Mouse (Mus musculus) Muller cell, postnatal 12 days (primary cell): Measurements from ENCODE around the gene H2-K1.
"Not testable (repeated sequence)": the region's sequence is repeated elsewhere in the genome, so short reads cannot be mapped to it uniquely, and the experiment has no call there.

Experiments
- DNase-seq: peaks from one replicate; pipeline ENCODE4 v3.0.0-alpha.2; 2015; ENCODE audit errors: inconsistent ontology term

H2-K1 gene

DNA sequence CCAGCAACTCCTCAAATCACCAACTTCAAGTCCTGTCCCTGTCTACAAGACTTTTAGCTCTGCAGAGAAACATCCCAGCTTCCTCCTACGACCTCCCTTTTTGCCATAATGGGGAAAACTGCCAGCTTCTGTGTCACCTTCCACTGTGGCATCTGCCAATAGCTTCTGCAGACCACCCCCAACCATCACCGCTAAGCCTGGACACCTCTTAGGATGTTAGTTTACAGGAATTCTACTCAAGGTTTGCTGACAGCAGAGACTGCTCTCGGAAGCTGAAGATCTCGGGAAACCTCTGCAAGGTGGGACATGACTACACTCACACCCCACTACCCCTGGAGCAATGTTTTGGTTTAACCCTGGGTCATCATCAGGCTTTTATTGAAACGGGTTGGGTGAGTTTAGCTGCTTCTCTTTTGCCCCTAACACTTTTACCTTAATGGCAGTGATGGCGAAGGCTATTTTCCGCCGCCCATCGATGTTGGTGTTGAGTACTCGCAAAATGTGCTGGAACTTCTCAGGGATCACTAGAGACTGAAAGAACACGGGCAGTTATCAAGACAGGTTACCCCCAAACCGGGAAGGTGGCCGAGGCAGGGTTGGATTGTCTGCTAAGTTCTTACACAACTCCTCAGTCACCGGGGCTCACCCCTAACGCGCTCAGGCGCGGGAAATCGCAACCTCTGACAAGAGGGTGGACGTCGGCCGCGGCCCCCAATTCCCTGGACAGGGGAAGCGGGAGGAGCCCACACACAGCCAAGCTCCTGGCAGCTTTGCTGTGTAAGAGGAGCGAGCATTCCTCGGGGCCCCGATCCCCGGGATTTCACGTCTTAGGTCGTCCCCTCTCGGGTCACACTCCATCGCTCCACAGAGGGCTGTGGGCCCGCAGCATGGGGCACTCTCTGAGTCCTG, 45.2 kb downstream of the H2-K1 start:
- DNase-seq, result no peak

DNA sequence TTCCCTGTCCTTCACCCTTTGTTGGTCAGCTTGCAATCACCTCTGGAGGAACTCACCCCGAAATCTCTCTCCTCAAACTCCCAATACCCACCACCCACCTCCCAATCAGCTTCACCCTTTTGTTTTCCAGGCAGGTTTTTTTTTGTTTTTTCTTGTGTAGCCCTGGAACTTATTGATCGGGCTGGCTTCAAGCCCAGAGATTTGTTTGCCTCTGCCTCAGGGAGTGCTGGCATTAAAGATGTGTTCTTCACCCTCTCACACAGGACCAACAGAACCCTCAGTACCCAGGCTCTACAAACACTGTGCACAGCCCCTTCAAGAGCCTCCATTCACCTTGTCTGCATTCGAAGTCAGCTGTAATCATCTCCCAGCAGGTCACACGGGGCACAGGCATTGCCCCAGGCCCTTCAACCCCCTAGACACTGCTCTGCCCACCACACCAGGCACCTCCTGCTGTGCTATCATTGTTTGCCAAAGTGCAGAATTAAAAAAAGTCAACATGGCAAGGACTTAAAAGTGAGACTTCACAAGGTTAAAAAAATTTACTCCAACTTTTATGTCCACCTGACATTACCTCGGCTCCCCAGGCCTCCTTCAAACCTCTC, 46.1 kb downstream of the H2-K1 start:
- DNase-seq, result no peak

DNA sequence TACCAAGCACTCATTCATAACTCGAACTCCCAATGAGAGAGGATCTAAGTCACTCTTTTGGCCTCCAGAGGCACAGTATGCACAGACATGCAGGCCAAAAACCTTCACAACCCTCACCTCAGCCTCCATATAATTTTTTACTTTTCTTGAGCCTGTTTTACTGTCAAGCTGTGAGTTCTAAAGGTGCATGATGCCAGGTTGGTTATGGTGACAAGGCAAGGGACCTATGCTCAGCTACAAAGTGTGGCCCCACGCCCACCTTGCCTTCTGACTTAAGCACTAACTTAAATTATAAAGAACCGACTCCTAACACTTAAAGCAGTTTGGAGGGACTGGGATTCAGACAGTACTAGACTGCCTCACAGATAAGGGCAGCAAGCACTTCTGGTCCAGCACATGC, 46.8 kb downstream of the H2-K1 start:
- DNase-seq, result no peak

DNA sequence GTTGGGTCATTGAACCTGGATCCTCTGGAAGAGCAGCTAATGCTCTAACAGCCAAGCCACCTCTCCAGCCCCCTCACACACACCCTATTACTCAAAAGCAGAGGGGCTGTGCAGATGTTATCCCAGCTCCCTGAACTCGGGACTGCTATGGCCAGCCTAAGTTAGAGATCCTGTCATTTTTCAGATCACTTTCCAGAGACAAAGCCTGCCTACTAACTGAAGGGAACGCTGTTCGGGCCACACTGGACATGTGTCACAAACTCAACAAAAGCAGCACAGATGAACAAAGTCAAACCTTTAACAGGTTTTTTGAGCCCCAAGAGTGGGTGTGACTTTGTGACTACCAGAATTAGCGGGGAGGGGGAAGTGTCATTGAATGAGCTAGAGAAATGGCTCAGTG, 47.3 kb downstream of the H2-K1 start:
- DNase-seq, result no peak

DNA sequence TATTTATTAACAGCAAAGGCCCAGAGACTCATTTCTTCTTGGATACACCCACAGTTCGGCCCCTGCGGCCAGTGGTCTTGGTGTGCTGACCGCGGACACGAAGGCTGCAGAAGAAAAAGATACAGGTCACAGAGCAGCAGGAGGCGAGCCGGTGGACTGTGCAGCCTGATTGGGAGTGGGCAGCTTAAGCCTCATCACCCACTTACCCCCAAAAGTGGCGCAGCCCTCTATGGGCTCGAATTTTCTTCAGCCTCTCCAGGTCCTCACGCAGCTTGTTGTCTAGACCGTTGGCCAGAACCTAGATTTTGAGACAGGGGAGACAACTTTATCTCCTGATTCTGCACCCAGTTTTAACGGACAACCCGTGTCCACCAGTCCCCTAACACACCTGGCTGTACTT, 48.1 kb downstream of the H2-K1 start:
- DNase-seq, result not testable (repeated sequence)

DNA sequence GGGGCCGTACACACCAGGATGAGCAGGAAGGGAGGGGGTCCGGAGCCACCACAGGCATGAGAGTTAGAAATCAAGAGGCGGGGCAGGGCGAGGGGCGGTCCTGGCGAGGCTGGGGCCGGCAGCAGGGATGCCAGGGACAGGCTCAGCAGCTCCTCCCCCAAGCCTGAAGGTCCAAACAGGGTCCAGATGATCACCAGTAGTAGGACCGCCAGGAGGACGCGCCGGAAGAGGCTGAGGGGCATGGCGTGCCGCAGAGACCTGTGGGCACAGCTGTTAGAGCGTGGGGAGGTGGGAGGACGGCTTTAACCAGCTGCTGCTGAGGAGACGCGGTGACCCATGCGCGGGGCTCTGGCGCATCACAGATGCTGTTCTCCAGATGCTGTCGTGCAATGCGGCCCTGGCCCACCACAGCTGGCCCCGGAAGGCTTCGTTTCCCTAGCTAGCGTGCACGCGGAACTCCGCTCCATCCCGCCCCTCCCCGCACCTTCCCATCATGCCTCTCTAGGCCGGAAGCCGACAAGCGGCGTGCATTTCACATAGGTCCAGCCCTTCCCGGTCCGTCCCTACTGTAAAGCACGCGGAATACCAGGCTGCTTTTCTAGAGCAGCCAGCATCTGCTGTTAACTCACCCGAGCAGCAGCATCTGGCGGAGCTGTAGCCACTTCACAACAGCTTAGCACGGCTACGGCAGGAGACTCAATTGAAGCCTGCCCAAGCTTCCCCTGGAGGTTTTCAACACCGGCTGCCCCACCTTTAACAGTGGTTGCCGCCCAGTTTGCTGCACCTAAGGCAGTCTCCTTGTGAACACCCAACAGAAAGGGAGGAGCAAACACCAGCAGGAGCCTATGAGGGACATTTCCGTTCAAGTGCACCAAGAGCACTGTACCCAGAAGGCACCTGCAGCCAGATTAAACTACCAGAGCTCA, 48.9 kb downstream of the H2-K1 start, which contains the start of gene B3galt4:
TSS of gene B3galt4 (minus strand) at position 468 of the 926 bp plus-strand sequence.
- DNase-seq, result peak; percentile 84

DNA sequence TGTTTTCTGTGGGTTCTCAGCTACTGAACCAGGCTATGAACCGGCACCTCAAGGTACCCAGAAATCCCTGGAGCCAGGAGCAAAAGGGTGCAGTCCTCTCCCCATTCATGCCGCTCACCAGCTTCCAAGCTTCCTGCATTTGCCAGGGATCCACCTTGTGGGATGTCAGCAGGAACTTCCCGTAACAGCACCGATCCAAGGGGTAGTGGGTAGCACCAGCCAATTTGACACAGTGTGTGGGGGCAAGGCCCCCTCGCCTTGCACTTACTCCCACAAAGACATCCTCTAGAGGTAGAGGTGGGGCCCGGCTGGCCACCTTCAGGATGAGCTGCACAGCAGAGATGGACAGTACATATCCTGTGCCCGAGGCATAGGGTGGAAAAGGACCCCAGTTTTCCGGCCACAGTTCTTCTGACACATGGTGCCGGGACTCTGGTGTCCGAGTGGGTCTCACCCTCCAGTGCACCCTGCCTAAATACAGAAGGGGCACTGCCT, 50.0 kb downstream of the H2-K1 start:
- DNase-seq, result no peak

DNA sequence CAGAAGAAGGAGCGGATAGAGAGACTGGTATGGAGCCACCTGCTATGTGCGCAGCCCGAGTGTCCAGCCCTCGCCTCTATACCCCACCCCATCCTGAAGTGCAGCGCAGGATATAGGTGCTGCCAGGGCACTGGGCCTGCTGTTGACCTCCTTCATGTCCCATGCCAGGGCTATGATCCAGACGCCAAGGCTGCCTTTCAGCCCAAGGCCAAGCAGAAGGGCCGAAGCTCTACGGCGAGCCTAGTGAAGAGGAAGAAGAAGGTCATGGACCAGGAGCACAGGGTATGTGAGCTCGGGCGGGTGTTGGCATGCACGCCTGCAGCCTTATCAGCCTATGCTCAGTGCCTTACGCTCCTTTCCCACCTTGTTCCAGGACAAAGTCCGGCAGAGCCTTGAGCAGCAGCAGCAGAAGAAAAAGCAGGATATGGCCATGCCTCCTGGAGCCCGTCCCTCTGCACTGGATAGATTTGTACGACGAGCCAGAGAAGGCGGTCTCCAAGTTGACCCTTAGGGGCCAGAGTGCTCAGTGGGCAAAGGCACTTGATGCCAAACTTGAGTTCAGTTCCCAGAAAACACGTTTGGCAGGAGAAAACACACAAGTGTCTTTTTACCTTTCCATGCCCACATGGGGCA, 51.1 kb downstream of the H2-K1 start:
- no peak for DNase-seq

DNA sequence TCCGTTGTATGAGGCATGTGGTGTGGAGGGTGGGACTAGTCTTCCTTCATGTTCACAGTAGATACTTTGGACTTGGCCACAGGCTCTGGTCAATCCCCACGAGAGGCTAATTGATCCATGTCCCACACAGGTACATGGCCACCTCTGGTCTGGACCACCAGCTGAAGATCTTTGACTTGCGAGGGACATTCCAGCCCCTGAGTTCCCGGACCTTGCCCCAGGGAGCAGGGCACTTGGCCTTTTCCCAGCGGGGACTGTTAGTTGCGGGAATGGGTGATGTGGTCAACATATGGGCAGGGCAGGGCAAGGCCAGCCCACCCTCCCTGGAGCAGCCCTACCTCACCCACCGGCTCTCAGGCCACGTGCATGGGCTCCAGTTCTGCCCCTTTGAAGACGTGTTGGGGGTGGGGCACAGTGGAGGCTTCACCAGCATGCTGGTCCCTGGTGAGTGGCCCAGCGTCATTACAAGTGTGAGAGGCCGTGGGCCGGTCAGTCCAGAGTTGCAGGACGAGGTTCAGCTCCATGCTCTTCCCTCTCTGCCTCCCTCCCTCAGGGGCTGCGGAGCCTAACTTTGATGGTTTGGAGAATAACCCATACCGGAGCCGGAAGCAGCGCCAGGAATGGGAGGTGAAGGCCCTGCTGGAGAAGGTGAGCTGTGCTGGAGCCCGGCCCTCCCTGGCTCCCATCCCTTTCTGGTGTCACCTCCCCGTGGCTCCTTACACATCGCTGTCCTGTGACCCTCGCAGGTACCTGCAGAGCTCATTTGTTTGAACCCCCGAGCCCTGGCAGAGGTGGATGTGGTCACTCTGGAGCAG, 51.9 kb downstream of the H2-K1 start:
- DNase-seq, result no peak

DNA sequence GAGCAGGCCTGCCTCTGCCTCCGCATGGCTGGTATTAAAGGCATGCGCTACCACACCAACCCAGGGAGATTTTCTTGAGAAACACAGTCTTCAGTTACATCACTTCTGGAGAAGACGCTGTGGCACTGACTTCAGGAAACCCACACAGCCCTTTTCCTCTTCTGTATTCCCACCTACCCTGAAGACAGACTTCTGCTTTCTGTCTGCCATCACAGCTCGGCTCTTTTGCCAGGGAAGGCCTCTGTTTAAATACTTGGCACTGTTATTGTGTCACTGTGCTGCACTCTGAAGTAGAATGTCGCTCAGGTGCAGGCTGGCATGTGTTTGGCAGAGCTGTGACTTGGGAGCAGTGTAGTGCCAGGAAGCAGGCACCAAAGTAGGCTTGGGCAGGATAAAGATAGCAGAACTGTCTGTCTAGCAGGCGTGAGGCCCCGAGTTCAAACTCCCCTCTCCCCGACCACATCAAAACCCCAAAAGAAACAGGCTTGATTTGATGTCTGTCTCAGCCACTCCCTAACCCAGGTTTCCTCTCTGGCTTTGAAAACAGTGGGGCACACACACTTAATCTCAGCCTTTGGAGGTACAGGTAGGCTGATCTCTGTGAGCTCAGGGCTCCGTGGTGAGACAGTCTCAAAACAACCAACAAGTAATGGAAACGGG, 52.6 kb downstream of the H2-K1 start:
- no peak for DNase-seq
